Mouse (Mus musculus): ENCODE results near the gene Arhgap32.
"Not testable (repeated sequence)": the region's sequence is repeated elsewhere in the genome, so short reads cannot be mapped to it uniquely, and the experiment has no call there.

Arhgap32 gene

GRCm38 (mm10) chr9:32115786-32116185, at the start of gene Arhgap32:
TSS of gene Arhgap32 (plus strand) at chr9:32116136.
- DNase-seq, result no peak

- DNase-seq, result no peak
Observed at GRCm38 (mm10) chr9:32072778-32073177, 43.2 kb upstream of the Arhgap32 start.

GRCm38 (mm10) chr9:32088106-32088776, 27.7 kb upstream of the Arhgap32 start:
- no peak for DNase-seq

- no peak for DNase-seq
Observed at GRCm38 (mm10) chr9:32088882-32089281, 27.1 kb upstream of the Arhgap32 start.

- DNase-seq, result no peak
Observed at GRCm38 (mm10) chr9:32093456-32093855, 22.5 kb upstream of the Arhgap32 start.

- DNase-seq, result no peak
Observed at GRCm38 (mm10) chr9:32094351-32095120, 21.4 kb upstream of the Arhgap32 start.

GRCm38 (mm10) chr9:32095511-32095910, 20.4 kb upstream of the Arhgap32 start:
- DNase-seq, result no peak

GRCm38 (mm10) chr9:32096541-32096940, 19.4 kb upstream of the Arhgap32 start:
- no peak for DNase-seq

GRCm38 (mm10) chr9:32097123-32097522, 18.8 kb upstream of the Arhgap32 start:
- no peak for DNase-seq

- DNase-seq, result no peak
Observed at GRCm38 (mm10) chr9:32098425-32099155, 17.3 kb upstream of the Arhgap32 start.

- DNase-seq, result no peak
Observed at GRCm38 (mm10) chr9:32100561-32100960, 15.4 kb upstream of the Arhgap32 start.

- DNase-seq, result no peak
Observed at GRCm38 (mm10) chr9:32101488-32101887, 14.4 kb upstream of the Arhgap32 start.

- DNase-seq, result no peak
Observed at GRCm38 (mm10) chr9:32104670-32105069, 11.3 kb upstream of the Arhgap32 start.

GRCm38 (mm10) chr9:32110376-32110775, 5.6 kb upstream of the Arhgap32 start:
- DNase-seq, result no peak

- no peak for DNase-seq
Observed at GRCm38 (mm10) chr9:32116272-32116671, 336 bp downstream of the Arhgap32 start.

GRCm38 (mm10) chr9:32117876-32118275, 1.9 kb downstream of the Arhgap32 start:
- no peak for DNase-seq

GRCm38 (mm10) chr9:32118433-32118832, 2.5 kb downstream of the Arhgap32 start:
- DNase-seq, result no peak

GRCm38 (mm10) chr9:32119586-32119985, 3.6 kb downstream of the Arhgap32 start:
- DNase-seq, result no peak

GRCm38 (mm10) chr9:32120162-32120561, 4.2 kb downstream of the Arhgap32 start:
- no peak for DNase-seq

GRCm38 (mm10) chr9:32121271-32121670, 5.3 kb downstream of the Arhgap32 start:
- not testable (repeated sequence) for DNase-seq

- no peak for DNase-seq
Observed at GRCm38 (mm10) chr9:32136195-32136594, 20.3 kb downstream of the Arhgap32 start.

GRCm38 (mm10) chr9:32136680-32137295, 20.9 kb downstream of the Arhgap32 start:
- DNase-seq, result no peak
